Comparison of ENCODE assay signal across 9 mouse cellular contexts in genomic region chr8:121127756-121128375, GRCm38 (mm10). TPM values are rescaled to one million over a fixed set of nuclear protein-coding genes. Genes with fewer than 3 reads are reported as not detected.
A peak's percentile ranks its signal among the peaks of the same experiment; 100 is the strongest.
DNase-seq lines count a peak whose midpoint lies in the region; ATAC-seq and TF ChIP-seq lines count a peak whose summit lies in the region.
"Had no signal": no experiment of that assay in that cellular context is flagged by ENCODE, and none has a peak within 500 bp of the region (broad histone marks: within the 10 kb centered on the region; RNA-seq: fewer than 3 reads in every experiment).

Foxl1 (plus strand) TSS chr8:121127940.

- no peak for TF ChIP-seq EP300 in stomach, postnatal 0 days (optimal IDR thresholded peaks at IDR 0.05)

- no peak within 1 kb of the TSS for H3K27ac ChIP-seq in gastrocnemius, adult 2 months
- H3K27ac ChIP-seq in neural tube, embryonic 11.5 days (ENCODE audit: low read depth, low read length) = no peak within 1 kb of the TSS
- H3K27ac ChIP-seq in limb, embryonic 15.5 days = no peak within 1 kb of the TSS
- peak within 1 kb of the TSS; percentile 56 for H3K27ac ChIP-seq in stomach, postnatal 0 days (replicated peaks)

- no peaks in the 10 kb centered on the region for H3K9me3 ChIP-seq in neural tube, embryonic 11.5 days (ENCODE audit: control insufficient read depth, low read length)
- H3K9me3 ChIP-seq in limb, embryonic 15.5 days = no peaks in the 10 kb centered on the region
- no peaks in the 10 kb centered on the region for H3K9me3 ChIP-seq in stomach, postnatal 0 days (ENCODE audit: control insufficient read depth, low read length)

- H3K4me2 ChIP-seq in neural tube, embryonic 11.5 days (ENCODE audit: low read depth) = peak within 1 kb of the TSS; percentile 22
- H3K4me2 ChIP-seq in limb, embryonic 15.5 days = peak within 1 kb of the TSS; percentile 41
- H3K4me2 ChIP-seq in stomach, postnatal 0 days (replicated peaks; ENCODE audit: low read depth) = peak within 1 kb of the TSS; percentile 48

- peak within 1 kb of the TSS; percentile 11; the same call in 1 of the 2 replicates for H3K4me3 ChIP-seq in gastrocnemius, adult 2 months
- peak within 1 kb of the TSS; percentile 19 for H3K4me3 ChIP-seq in neural tube, embryonic 11.5 days (ENCODE audit: low read depth, low read length)
- H3K4me3 ChIP-seq in limb, embryonic 15.5 days = peak within 1 kb of the TSS; percentile 25
- H3K4me3 ChIP-seq in stomach, postnatal 0 days (ENCODE audit: low read depth, low read length) = peak within 1 kb of the TSS; percentile 39

- H3K4me1 ChIP-seq in neural tube, embryonic 11.5 days (ENCODE audit: control insufficient read depth, insufficient read depth, low read length) = peaks cover 8% of the 10 kb centered on the region
- peaks cover 34% of the 10 kb centered on the region for H3K4me1 ChIP-seq in limb, embryonic 15.5 days
- 0 out of 2 replicates have a peak, but pooled peaks cover 4% of the 10 kb centered on the region for H3K4me1 ChIP-seq in stomach, postnatal 0 days (replicated peaks; ENCODE audit: control insufficient read depth, insufficient read depth)

- peaks cover 75% of the 10 kb centered on the region for H3K27me3 ChIP-seq in neural tube, embryonic 11.5 days (ENCODE audit: control insufficient read depth, insufficient read depth, low read length)
- peaks cover 96% of the 10 kb centered on the region for H3K27me3 ChIP-seq in limb, embryonic 15.5 days
- H3K27me3 ChIP-seq in stomach, postnatal 0 days (ENCODE audit: control insufficient read depth, insufficient read depth, low read length) = peaks cover 13% of the 10 kb centered on the region

- no peaks in the 10 kb centered on the region for H3K36me3 ChIP-seq in neural tube, embryonic 11.5 days (ENCODE audit: control insufficient read depth, insufficient read depth, low read length)
- H3K36me3 ChIP-seq in limb, embryonic 15.5 days = no peaks in the 10 kb centered on the region
- no peaks in the 10 kb centered on the region for H3K36me3 ChIP-seq in stomach, postnatal 0 days (ENCODE audit: control insufficient read depth, insufficient read depth, low read length)

- TF ChIP-seq CTCF in gastrocnemius, adult 2 months (IDR thresholded peaks at IDR 0.05) = no peak
- no peak for TF ChIP-seq CTCF in stomach, postnatal 0 days (IDR thresholded peaks at IDR 0.05; ENCODE audit: low read depth)

- WGBS in neural tube, embryonic 11.5 days = under 1% methylated on average over 42 of the region's 43 CpGs
- 8% methylated on average over 43 of the region's 43 CpGs for WGBS in limb, embryonic 15.5 days
- WGBS in stomach, postnatal 0 days = 4% methylated on average over 43 of the region's 43 CpGs

- ATAC-seq in neural tube, embryonic 11.5 days (ENCODE audit: insufficient read depth, low FRiP score, low TSS enrichment) = no peak
- no peak for ATAC-seq in limb, embryonic 15.5 days (ENCODE audit: insufficient number of reproducible peaks, low FRiP score, low TSS enrichment, low read depth)
- ATAC-seq in stomach, postnatal 0 days (ENCODE audit: low FRiP score, low TSS enrichment) = peak; percentile 16; the same call in 1 of the 2 replicates

- intact Hi-C loops in gastrocnemius, adult 2 months (cut with DNase I) = no loop called here

- H3K9ac ChIP-seq in neural tube, embryonic 11.5 days (ENCODE audit: low read length) = peak within 1 kb of the TSS; percentile 32; the same call in 1 of the 2 replicates
- no peak within 1 kb of the TSS for H3K9ac ChIP-seq in limb, embryonic 15.5 days
- H3K9ac ChIP-seq in stomach, postnatal 0 days (ENCODE audit: low read length) = peak within 1 kb of the TSS; percentile 54

- DNase-seq in gastrocnemius, adult 2 months = no peak
- no peak for DNase-seq in gastrocnemius, adult 18-20 months (ENCODE audit: low spot score)
- DNase-seq in neural tube, embryonic 11.5 days (ENCODE audit: low spot score) = peak; percentile 36
- DNase-seq in neural tube, embryonic 10.5 days (ENCODE audit: extremely low spot score, low spot score) = no peak
- no peak for DNase-seq in stomach, postnatal 0 days (ENCODE audit: low spot score)
- DNase-seq in ovary, postnatal 10 days (ENCODE audit: low spot score) = no peak
- no peak for DNase-seq in adrenal gland, adult 18-20 months (ENCODE audit: low spot score in 2 of 2)
- DNase-seq: right cerebral cortex, adult 18-20 months had no signal

RNA-seq across cellular contexts. Expression of gene Foxl1, which starts in this region (rescaled TPM):
- total RNA-seq in gastrocnemius, adult 2 months (2021) = not detected
- total RNA-seq in gastrocnemius, adult 18-20 months (2021) = not detected
- polyA plus RNA-seq in neural tube, embryonic 11.5 days (2014; fragmentation: Nextera tagmentation; extraction: Ambion mirVana) = 1.1 and 1.3 TPM in 2 replicates
- polyA plus RNA-seq in limb, embryonic 15.5 days (2015; fragmentation: Nextera tagmentation; extraction: Ambion mirVana) = 0.20 and 0.29 TPM in 2 replicates
- polyA plus RNA-seq in stomach, postnatal 0 days (2015; fragmentation: Nextera tagmentation; extraction: Ambion mirVana) = 2.8 and 2.9 TPM in 2 replicates
- total RNA-seq in adrenal gland, adult 18-20 months (2021) = under 1 TPM; 0.26 to 0.27 TPM
